Mouse (Mus musculus) olfactory bulb, adult 2 months (tissue): ENCODE results near the gene Msl3. TPM values are rescaled to one million over a fixed set of nuclear protein-coding genes. Genes with fewer than 3 reads are reported as not detected.
A peak's percentile ranks its signal among the peaks of the same experiment; 100 is the strongest.

Source experiments
- H3K27ac ChIP-seq: fragments of 200-500 bp; 2 replicates; pipeline ENCODE4 v1.5.1; 2012; ENCODE audit warnings: low read depth, low read length; ENCODE audit not compliant: insufficient read depth
- H3K4me1 ChIP-seq: fragments of 200-500 bp; 2 replicates; pipeline ENCODE4 v1.6.1; 2012; ENCODE audit warnings: low read length; ENCODE audit not compliant: control insufficient read depth, insufficient read depth
- H3K4me3 ChIP-seq: fragments of 200-500 bp; 2 replicates; pipeline ENCODE4 v1.5.1; 2012; ENCODE audit warnings: mild to moderate bottlenecking, low read depth, low read length, moderate library complexity; ENCODE audit not compliant: insufficient read depth
- CTCF ChIP-seq: fragments of 200-500 bp; IDR thresholded peaks from 2 replicates; pipeline ENCODE4 v1.5.1; 2012; ENCODE audit warnings: low read depth, mild to moderate bottlenecking, low read length, moderate library complexity; ENCODE audit not compliant: insufficient read depth
- POLR2A ChIP-seq: fragments of 200-500 bp; IDR thresholded peaks from 2 replicates; pipeline ENCODE4 v1.6.1; 2012; ENCODE audit warnings: mild to moderate bottlenecking, low read depth, low read length, moderate library complexity; ENCODE audit not compliant: insufficient read depth
- WGBS: fragments of 180-500 bp; shearing (Covaris S2); methylation state at CpG from one replicate; pipeline ENCODE4 v1.1.7; 2018; 5-methylcytosine and 5-hydroxymethylcytosine counted together
- polyA plus RNA-seq: library from polyadenylated mRNA; stranded (reverse); fragments of >200 nt; gene quantifications from 2 replicates; pipeline ENCODE4 v1.2.4, GENCODE M21; 2012; ENCODE audit warnings: low replicate concordance; ENCODE audit not compliant: missing spikeins, insufficient read depth, insufficient read length

The Msl3 gene
- polyA plus RNA-seq, 1 experiment, result not detected

- Histone ChIP-seq H3K27ac (no peak overlapping the region), H3K4me3 (no peak overlapping the region), H3K4me1 (no peaks in the 10 kb centered on the region)
- TF ChIP-seq POLR2A, result no peak
- TF ChIP-seq CTCF, result no peak
- 82% methylated on average over 3 of the region's 3 CpGs for WGBS
Observed at GRCm38 (mm10) chrX:168659275-168659674, 14.4 kb downstream of the Msl3 start.

GRCm38 (mm10) chrX:168657795-168658194 is 15.9 kb downstream of the Msl3 start:
- no peak overlapping the region for H3K27ac ChIP-seq
- no peaks in the 10 kb centered on the region for H3K4me1 ChIP-seq
- 81% methylated on average over 1 of the region's 1 CpGs for WGBS
- no peak overlapping the region for H3K4me3 ChIP-seq
- TF ChIP-seq CTCF, result no peak
- no peak for TF ChIP-seq POLR2A

- WGBS, result 61% methylated on average over 2 of the region's 2 CpGs
- no peak for TF ChIP-seq POLR2A
- no peak for TF ChIP-seq CTCF
- Histone ChIP-seq H3K4me3 (no peak overlapping the region), H3K4me1 (no peaks in the 10 kb centered on the region), H3K27ac (no peak overlapping the region)
Observed at GRCm38 (mm10) chrX:168649336-168649735, 24.4 kb downstream of the Msl3 start.

GRCm38 (mm10) chrX:168647746-168648145 is 26.0 kb downstream of the Msl3 start:
- no peaks in the 10 kb centered on the region for H3K4me1 ChIP-seq
- H3K4me3 ChIP-seq, result no peak overlapping the region
- H3K27ac ChIP-seq, result no peak overlapping the region
- TF ChIP-seq POLR2A (no peak), CTCF (no peak)
- 78% methylated on average over 3 of the region's 3 CpGs for WGBS

GRCm38 (mm10) chrX:168643451-168643850 is 30.2 kb downstream of the Msl3 start:
- H3K4me1 ChIP-seq, result no peaks in the 10 kb centered on the region
- no peak overlapping the region for H3K4me3 ChIP-seq
- WGBS, result 97% methylated on average over 1 of the region's 1 CpGs
- TF ChIP-seq CTCF (no peak), POLR2A (no peak)
- H3K27ac ChIP-seq, result no peak overlapping the region

- H3K27ac ChIP-seq, result no peak overlapping the region
- 20% methylated on average over 11 of the region's 11 CpGs for WGBS
Observed at GRCm38 (mm10) chrX:168639556-168640356, 33.9 kb downstream of the Msl3 start.

More at GRCm38 (mm10) chrX:168639556-168640356, 33.9 kb downstream of the Msl3 start:
- Histone ChIP-seq H3K4me1 (no peaks in the 10 kb centered on the region), H3K4me3 (peak overlapping the region; percentile 46)
- TF ChIP-seq CTCF (peak; percentile 39; the same call in 1 of the 2 replicates), POLR2A (no peak)

Other genes starting within 250 kb of the Msl3 start
- gene Frmpd4, start 96.7 kb downstream of the Msl3 start, polyA plus RNA-seq, result not detected in 2 replicates
- gene Arhgap6, start 121.2 kb upstream of the Msl3 start, polyA plus RNA-seq, result not detected in 2 replicates